Mouse (Mus musculus): ENCODE measurements around the gene Golph3. TPM values are rescaled to one million over a fixed set of nuclear protein-coding genes. Genes with fewer than 3 reads are reported as not detected.
"Not testable (repeated sequence)": the region's sequence is repeated elsewhere in the genome, so short reads cannot be mapped to it uniquely, and the experiment has no call there.

Gene Golph3
- polyA plus RNA-seq, 2 experiments: 35.2 to 58.4 TPM

DNA sequence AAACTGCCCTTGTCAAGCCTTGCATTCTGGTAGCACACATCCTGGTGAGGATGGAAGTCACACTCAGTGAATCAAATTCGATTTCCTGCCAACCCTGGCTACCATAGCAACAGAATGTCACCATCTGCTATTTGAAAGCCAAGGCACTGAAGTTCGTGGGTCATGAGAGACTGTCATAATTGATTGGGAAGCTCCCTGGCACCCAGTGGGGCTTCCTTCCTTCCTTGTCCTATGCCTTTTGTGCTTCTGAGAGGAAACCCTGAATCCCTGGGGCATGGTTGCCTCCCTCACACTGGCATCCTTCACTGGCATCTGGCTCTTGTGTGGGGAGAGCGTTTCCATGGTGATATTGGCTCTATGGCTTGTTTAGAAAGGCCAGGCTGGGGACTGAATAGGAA lies 44.8 kb downstream of the Golph3 start:
- DNase-seq (ENCODE audit: low read depth in 3 of 3, low spot score in 3 of 3) (no peak), ATAC-seq (ENCODE audit: insufficient read depth) (no peak)
- Histone ChIP-seq H3K4me3 (ENCODE audit: insufficient read depth in 1 of 2, low read depth in 2 of 2, low read length in 2 of 2) (no peak overlapping the region), H3K36me3 (replicated peaks; ENCODE audit: control insufficient read depth, insufficient read depth, low read depth) (no peaks in the 10 kb centered on the region), H3K4me1 (replicated peaks; ENCODE audit: control insufficient read depth in 2 of 2, insufficient read depth in 2 of 2, low read length in 1 of 2) (peaks cover 20 to 29% of the 10 kb centered on the region in 2 experiments), H3K4me2 (ENCODE audit: low read depth) (no peak overlapping the region), H3K27ac (no peak overlapping the region), H3K9ac (replicated peaks) (no peak overlapping the region), H3K9me3 (ENCODE audit: control insufficient read depth, low read length) (no peaks in the 10 kb centered on the region), H3K27me3 (ENCODE audit: control insufficient read depth, insufficient read depth, low read length) (no peaks in the 10 kb centered on the region)
- 44% methylated on average over 3 of the region's 3 CpGs for WGBS (ENCODE audit: insufficient replicate concordance)
- TF ChIP-seq CTCF (IDR thresholded peaks at IDR 0.05; ENCODE audit: low read depth) (no peak), EP300 (IDR thresholded peaks at IDR 0.05; ENCODE audit: low read depth) (no peak)

DNA sequence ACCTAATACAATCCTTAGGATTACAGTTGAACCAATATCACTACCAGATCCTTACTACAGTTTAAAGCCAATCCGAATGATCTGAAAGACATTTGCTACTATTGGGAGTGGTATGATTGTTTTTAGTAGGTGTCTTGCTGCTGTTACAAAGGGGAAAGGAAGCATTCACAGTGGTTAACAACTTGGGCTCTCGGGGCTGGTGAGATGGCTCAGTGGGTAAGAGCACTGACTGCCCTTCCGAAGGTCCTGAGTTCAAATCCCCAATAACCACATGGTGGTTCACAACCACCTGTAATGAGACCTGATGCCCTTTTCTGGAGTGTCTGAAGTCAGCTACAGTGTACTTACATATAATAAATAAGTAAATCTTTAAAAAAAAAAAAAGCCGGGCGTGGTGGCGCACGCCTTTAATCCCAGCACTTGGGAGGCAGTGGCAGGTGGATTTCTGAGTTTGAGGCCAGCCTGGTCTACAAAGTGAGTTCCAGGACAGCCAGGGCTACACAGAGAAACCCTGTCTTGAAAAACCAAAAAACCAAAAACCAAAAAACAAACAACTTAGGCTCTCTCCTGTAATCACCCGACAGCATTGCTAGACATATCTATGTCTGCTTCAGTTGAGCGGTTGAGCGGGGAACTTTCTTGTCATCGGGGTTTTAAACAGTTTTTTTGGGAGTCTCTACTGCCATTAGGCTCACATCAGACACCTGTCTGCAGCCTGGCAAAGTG lies 45.5 kb downstream of the Golph3 start:
- Histone ChIP-seq H3K4me1 (replicated peaks; ENCODE audit: control insufficient read depth in 2 of 2, insufficient read depth in 2 of 2, low read length in 1 of 2) (peaks cover 20 to 29% of the 10 kb centered on the region in 2 experiments), H3K4me2 (ENCODE audit: low read depth) (peak overlapping the region; percentile 61), H3K9ac (replicated peaks) (peak overlapping the region; percentile 3; the same call in 1 of the 2 replicates), H3K27ac (peak overlapping the region; percentile 49)
- 52% methylated on average over 11 of the region's 11 CpGs for WGBS (ENCODE audit: insufficient replicate concordance)
- not testable (repeated sequence) for H3K4me3 ChIP-seq (ENCODE audit: insufficient read depth in 1 of 2, low read depth in 2 of 2, low read length in 2 of 2); H3K27me3 ChIP-seq (ENCODE audit: control insufficient read depth, insufficient read depth, low read length); ATAC-seq (ENCODE audit: insufficient read depth); DNase-seq (ENCODE audit: low read depth in 3 of 3, low spot score in 3 of 3); H3K9me3 ChIP-seq (ENCODE audit: control insufficient read depth, low read length); H3K36me3 ChIP-seq (replicated peaks; ENCODE audit: control insufficient read depth, insufficient read depth, low read depth)

DNA sequence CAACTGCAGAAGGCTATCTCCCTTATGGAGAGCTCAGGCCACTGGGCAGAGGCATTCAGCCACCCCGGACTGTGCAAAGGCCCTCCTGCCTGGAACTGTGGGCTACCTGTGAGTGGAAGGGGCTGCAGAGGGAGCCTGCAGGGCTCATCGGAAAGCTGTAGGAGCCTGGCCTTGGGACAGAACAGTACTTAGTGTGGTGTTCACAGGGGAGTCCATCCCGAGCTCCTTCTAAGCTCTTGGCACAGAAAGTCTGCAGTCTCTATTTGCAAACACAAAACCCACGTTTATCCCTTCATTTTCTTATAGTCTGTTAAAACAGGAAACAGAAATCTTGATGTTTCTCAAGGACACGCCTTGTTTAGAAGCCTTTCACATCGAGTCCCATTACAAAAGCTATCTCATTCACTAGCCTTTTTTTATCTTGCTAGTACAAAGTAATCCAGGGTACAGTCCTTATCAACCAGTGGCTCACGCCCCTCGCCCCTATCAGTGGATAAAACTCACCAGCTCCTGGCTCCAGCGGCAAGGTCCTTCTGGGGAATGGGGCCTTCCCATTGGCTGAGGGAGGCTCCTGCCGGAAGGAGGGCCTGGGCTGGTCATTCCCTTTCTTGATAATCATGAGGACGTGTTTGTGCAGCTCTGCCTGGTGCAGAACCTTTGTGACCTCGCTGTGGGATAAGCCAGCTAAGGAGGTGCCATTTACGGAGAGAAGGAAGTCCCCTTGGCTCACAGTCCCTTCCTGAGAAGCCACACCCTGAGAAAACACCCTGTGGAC lies 46.2 kb downstream of the Golph3 start:
- 11% methylated on average over 13 of the region's 13 CpGs for WGBS (ENCODE audit: insufficient replicate concordance)
- H3K36me3 ChIP-seq (replicated peaks; ENCODE audit: control insufficient read depth, insufficient read depth, low read depth): no peaks in the 10 kb centered on the region
- TF ChIP-seq EP300 (IDR thresholded peaks at IDR 0.05; ENCODE audit: low read depth) (peak; percentile 80), CTCF (IDR thresholded peaks at IDR 0.05; ENCODE audit: low read depth) (0 out of 2 replicates have a peak, but pooled peaks have one; percentile 6)
- peak overlapping the region; percentile 61 for H3K4me2 ChIP-seq (ENCODE audit: low read depth)
- H3K27me3 ChIP-seq (ENCODE audit: control insufficient read depth, insufficient read depth, low read length): no peaks in the 10 kb centered on the region
- peak overlapping the region; percentile 38 for H3K9ac ChIP-seq (replicated peaks)
- H3K9me3 ChIP-seq (ENCODE audit: control insufficient read depth, low read length): no peaks in the 10 kb centered on the region
- ATAC-seq (ENCODE audit: insufficient read depth) (peak; percentile 90), DNase-seq (ENCODE audit: low read depth in 3 of 3, low spot score in 3 of 3) (peak; percentile 60 to 80 (median 72))
- peak overlapping the region; percentile 49 for H3K27ac ChIP-seq
- H3K4me1 ChIP-seq (replicated peaks; ENCODE audit: control insufficient read depth in 2 of 2, insufficient read depth in 2 of 2, low read length in 1 of 2): peaks cover 20 to 29% of the 10 kb centered on the region in 2 experiments
- H3K4me3 ChIP-seq (ENCODE audit: insufficient read depth in 1 of 2, low read depth in 2 of 2, low read length in 2 of 2): peak overlapping the region; percentile 20 to 28; a peak in 3 of 4 replicates

DNA sequence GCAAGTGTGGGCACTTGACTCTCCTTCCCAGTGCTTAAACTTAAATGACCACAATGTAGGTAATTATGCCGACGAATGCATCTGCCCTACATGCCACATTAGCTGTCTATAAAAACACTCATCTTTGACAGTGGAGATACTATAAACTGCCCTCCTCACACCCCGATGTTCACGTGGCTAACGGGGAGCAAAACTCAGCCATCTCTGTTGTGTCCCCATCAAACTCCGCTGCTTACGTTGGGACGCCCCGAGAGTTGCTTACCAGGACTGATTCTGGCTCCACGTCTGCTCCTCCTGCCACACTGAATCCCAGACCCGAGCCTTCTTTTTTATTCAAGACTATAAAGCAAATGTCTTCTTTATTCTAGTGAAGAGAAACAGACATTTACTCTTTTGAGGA lies 47.1 kb downstream of the Golph3 start:
- Histone ChIP-seq H3K36me3 (replicated peaks; ENCODE audit: control insufficient read depth, insufficient read depth, low read depth) (no peaks in the 10 kb centered on the region), H3K4me2 (ENCODE audit: low read depth) (peak overlapping the region; percentile 61), H3K27ac (peak overlapping the region; percentile 49; the same call in 1 of the 2 replicates), H3K4me1 (replicated peaks; ENCODE audit: control insufficient read depth in 2 of 2, insufficient read depth in 2 of 2, low read length in 1 of 2) (peaks cover 20 to 29% of the 10 kb centered on the region in 2 experiments), H3K27me3 (ENCODE audit: control insufficient read depth, insufficient read depth, low read length) (no peaks in the 10 kb centered on the region), H3K9me3 (ENCODE audit: control insufficient read depth, low read length) (no peaks in the 10 kb centered on the region), H3K4me3 (ENCODE audit: insufficient read depth in 1 of 2, low read depth in 2 of 2, low read length in 2 of 2) (no peak overlapping the region), H3K9ac (replicated peaks) (no peak overlapping the region; the same call in 1 of the 2 replicates)
- WGBS (ENCODE audit: insufficient replicate concordance): 75% methylated on average over 11 of the region's 11 CpGs
- ATAC-seq (ENCODE audit: insufficient read depth) (no peak), DNase-seq (ENCODE audit: low read depth in 3 of 3, low spot score in 3 of 3) (no peak)
- no peak for TF ChIP-seq CTCF (IDR thresholded peaks at IDR 0.05; ENCODE audit: low read depth)
- TF ChIP-seq EP300 (IDR thresholded peaks at IDR 0.05; ENCODE audit: low read depth): no peak

DNA sequence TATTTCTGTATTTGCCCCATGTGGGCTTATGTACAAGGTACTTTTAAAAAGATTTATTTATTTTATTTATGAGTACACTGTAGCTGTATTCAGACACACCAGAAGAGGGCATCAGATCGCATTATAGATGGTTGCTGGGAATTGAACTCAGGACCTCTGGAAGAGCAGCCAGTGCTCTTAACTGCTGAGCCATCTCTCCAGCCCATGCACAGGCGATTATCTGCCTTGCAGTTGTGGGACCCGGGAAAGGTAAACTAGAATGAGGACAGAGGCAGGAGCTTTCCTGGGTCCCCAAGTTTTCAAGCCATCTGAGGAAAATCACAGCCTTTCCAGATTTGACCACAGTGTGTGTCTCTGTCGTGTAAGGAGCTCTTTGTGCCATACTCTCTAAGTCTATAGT lies 47.6 kb downstream of the Golph3 start:
- TF ChIP-seq EP300 (IDR thresholded peaks at IDR 0.05; ENCODE audit: low read depth) (no peak), CTCF (IDR thresholded peaks at IDR 0.05; ENCODE audit: low read depth) (0 out of 2 replicates have a peak, but pooled peaks have one; percentile 4)
- Histone ChIP-seq H3K4me2 (ENCODE audit: low read depth) (no peak overlapping the region), H3K9ac (replicated peaks) (no peak overlapping the region), H3K9me3 (ENCODE audit: control insufficient read depth, low read length) (no peaks in the 10 kb centered on the region), H3K4me1 (replicated peaks; ENCODE audit: control insufficient read depth in 2 of 2, insufficient read depth in 2 of 2, low read length in 1 of 2) (peaks cover 20 to 29% of the 10 kb centered on the region in 2 experiments), H3K27ac (no peak overlapping the region), H3K4me3 (ENCODE audit: insufficient read depth in 1 of 2, low read depth in 2 of 2, low read length in 2 of 2) (no peak overlapping the region), H3K27me3 (ENCODE audit: control insufficient read depth, insufficient read depth, low read length) (no peaks in the 10 kb centered on the region), H3K36me3 (replicated peaks; ENCODE audit: control insufficient read depth, insufficient read depth, low read depth) (no peaks in the 10 kb centered on the region)
- no peak for DNase-seq (ENCODE audit: low read depth in 3 of 3, low spot score in 3 of 3)
- 55% methylated on average over 4 of the region's 4 CpGs for WGBS (ENCODE audit: insufficient replicate concordance)
- ATAC-seq (ENCODE audit: insufficient read depth): no peak

Data from liver, embryonic 14.5 days (tissue).